Mouse (Mus musculus): Measurements from ENCODE around the gene Rfx8.
"Not testable (repeated sequence)": the region's sequence is repeated elsewhere in the genome, so short reads cannot be mapped to it uniquely, and the experiment has no call there.

Rfx8 gene

DNA sequence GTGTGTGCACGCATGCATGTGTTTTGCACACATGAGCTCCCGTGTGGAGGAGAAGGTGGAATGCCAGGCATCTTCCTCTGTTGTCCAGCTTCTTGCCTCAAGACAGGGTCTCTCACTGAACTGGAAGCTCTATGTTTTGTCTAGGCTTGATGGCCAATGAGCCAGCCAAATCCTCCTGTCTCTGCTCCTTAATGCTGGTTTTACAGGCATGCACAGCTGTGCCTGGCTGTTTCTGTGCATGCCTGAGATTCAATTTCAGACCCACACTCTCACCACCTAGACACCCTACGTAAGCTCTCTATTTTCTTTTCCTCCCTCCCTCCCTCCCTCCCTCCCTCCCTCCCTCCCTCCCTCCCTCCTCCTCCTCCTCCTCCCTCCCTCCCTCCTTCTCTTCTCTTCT, 28.8 kb downstream of the Rfx8 start:
- DNase-seq (ENCODE audit: low spot score), result no peak

DNA sequence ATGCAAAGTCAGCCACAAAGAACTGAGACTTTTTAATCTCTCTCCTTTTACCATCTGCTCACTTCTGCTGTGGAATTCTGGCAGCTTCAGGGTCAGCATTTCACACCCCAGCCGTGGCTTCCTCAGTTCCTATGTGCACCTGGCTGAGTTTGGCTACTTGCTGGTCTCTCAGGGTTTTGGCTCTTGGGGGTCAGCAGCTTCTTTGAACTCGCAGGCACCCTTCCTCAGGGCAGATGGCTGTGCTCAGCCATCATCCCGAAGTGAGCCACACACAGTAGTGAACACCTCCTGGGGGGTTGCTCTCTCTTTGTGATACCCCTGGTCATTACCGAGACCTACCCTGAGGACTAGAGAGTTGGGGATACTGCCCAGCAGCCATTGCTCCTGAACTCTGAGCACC, 29.7 kb downstream of the Rfx8 start:
- no peak for DNase-seq (ENCODE audit: low spot score)

DNA sequence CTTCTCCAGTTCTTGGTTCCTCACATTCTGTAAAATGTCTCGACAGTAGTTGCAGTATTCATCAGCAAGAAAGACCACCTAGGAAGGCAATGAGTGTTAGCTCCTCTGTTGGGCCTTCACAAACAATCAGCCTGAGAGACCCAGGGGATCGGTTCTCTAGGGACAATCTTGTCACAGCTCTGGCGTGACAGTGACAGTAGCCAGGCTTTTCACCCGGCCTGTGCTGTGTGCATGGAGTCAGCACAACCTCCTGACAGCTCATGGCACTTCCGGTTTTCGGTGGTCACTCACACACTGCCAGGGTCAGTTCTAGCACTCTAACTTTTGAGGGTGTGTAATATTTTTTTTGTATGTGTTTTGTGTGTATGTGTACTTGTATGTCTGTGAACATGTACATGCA, 32.2 kb downstream of the Rfx8 start:
- DNase-seq (ENCODE audit: low spot score), result no peak

DNA sequence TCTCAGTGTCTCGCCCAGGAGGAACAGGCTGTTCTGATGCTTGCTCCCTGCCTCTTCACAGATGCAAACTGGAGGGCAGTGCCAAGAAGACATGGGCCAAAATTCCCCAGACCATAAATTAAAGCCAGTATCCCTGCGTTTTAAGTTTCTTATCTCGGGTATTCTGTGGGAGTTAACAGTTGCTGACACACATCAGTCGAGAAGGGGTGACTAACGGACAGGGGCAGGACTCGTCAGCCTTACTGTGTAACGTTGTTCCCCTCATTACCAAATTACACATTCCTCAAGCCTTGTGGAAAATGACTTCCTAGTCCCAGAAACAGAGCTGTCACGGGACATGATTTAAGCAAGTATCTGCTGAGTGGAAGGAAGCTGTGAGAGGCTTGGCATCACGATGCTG, 33.5 kb downstream of the Rfx8 start:
- no peak for DNase-seq (ENCODE audit: low spot score)

DNA sequence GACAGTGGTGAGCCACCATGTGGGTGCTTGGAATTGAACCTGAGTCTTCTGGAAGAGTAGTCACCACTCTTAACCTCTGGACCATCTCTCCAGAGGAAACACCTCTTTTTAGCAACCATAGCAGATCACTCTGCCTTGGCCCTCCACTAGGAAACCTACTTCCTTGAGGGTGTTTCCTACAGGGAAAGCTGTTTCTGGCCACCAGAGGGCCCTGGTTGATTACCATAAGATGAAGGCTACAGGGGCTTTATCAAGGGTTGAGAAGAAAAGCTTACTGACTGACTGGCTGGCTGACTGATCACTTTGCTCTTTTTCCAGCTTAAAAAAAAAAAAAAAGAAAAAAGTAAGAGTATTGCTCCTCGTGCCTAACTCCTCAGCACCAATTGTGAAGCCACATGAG, 35.0 kb downstream of the Rfx8 start:
- peak; percentile 77 for DNase-seq (ENCODE audit: low spot score)

DNA sequence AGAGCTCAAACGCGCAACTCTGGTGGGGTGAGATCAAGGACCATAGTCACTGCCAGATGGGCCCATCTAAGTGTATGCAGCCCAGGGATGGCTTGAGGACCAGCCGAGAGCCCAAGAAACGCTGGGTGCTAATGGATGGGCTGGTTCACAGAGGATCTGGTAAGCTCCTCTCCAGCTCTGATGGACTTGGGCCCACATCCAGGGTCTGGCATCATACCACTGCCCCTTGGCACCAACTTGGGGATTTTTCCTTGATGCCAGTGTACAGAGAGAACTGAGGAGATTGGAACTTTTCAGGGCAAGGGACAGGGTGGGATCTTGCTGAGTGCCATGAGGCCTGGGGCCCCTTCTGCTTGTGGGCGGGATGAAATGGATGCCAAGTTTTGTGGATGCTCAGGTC, 39.2 kb downstream of the Rfx8 start:
- DNase-seq (ENCODE audit: low spot score), result no peak

DNA sequence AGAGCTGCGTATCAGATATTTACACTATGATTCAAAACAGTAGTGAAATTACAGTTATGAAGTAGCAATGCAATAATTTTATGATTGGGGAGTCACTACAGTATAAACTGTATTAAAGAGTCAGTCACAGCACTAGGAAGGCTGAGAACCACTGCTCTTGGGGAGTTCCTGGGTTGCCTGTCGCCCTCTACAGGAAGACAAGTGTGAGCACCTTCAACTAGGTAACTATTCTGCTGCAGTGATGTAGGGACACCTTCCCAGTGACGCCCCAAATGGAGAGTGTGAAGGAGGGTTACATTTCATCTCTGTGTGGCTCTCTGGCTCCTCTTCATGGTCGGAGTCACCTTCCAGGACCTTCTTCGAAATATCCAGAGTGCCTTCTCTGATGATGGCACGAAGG, 40.3 kb downstream of the Rfx8 start:
- DNase-seq (ENCODE audit: low spot score), result no peak

DNA sequence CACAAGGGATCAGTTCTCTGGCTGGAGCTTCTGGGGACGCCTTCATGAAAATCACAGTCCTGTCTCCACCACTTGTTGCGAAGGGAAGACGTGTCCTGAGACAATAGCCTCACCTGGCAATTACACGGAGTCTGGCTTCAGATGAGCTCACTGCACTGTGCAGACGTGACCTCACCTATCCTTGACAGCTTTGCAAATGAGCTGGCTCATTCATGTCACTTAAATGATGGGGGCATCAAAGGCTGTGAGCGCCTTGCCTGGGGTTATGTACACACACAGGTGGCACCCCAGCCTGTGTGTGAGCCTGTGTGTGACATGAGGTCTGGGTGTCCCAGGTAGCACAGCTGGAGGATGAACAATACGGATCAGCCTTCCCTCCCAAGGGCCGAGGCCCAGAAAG, 41.9 kb downstream of the Rfx8 start:
- DNase-seq (ENCODE audit: low spot score), result no peak

DNA sequence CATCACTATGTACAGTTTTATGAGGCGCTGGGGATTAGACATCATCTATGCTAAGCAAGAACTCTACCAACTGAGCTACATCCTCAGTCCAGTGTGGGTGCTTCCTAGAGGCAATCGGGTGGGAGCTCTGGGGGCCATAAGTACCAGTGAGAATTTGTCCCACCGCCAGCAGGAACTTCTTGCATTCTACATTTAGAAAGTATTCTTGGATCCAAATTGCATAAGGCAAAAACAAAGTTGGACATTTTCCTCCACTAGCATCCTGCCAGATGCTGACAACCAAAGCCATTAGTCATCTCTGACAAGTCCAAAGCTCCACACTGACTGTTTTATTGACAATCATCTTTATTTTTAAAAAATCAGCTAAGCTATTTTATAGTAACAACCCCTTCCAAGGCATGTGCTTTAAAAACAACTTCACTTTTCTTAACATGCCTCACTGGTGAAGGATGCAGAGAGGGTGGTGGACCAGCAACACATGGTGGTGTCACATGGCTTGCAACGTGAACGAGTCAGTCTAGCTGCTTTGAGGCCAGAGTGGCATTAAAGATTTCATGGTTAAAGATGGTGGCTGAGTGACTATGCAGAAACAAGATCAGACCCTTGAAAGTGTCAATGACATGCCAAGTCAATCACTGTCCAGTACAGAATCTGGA, 44.4 kb downstream of the Rfx8 start:
- DNase-seq (ENCODE audit: low spot score), result no peak

DNA sequence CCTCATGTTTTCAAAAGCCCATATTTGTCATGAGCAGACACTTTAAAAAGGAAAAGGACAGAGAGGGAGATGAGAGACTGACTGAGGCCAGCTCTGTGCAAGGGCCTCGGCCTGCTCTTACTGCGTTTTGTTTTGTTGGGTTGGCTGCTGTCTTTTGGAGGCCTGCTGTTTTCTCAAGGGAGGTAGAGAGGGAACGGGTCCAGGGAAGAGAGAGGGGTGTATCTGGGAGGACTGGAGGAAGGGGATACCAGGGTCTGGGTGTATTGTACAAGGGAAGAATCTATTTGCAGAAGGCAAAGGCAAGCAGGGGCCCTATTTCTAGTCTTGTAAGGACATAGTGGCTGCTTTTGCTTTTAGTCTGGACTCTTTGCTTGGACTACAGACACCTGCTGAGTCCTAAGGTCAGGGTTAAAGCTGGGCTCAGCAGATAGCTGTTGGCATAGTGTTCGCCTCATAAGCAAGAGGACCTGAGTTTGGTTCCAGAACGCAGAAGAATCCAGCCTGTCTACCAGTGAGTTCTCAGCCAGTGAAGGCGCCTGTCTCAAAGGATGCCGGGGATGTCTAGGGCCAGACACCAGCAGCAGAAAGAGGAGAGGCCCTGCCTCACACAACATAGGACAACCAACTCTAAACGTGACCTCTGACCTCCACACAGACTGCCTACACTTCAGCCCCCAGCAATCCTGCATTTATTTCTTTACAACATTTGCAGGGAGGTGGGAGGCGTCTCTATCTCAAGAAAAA, 48.3 kb downstream of the Rfx8 start:
- DNase-seq (ENCODE audit: low spot score), result no peak

DNA sequence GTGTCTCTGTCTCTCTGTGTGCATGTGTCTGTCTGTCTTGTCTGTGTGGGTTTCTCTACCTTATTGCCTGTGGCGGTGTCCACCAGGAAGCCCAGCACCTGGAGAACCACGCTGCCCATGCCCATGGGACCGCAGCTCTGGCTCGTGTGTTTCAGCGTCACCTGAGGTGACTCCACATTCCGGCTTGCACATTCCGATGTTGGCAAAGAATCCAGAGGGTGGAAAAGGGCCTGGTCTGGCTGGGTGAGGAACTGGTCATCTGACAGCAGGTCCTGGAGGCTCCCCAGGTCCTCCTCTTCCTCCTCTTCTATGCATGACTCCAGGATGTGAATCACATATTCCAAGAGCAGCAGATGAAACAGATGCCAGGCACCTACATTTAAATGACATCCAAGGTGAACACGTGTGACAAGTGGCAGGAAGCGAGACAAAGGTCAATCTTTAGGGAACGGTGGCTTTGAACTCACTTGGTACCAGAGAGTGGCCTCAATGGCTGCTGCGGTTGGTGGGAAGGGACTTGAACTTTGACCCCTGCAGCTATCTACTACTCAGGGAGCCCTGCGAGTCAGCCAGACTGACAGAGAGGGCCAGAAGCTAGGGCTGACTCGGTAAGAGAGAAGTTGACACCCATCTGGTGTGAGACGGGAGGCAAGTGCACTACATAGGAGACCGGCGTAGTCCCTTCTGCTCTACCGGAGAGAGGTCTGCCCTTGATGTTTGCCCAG, 50.4 kb downstream of the Rfx8 start:
- no peak for DNase-seq (ENCODE audit: low spot score)

DNA sequence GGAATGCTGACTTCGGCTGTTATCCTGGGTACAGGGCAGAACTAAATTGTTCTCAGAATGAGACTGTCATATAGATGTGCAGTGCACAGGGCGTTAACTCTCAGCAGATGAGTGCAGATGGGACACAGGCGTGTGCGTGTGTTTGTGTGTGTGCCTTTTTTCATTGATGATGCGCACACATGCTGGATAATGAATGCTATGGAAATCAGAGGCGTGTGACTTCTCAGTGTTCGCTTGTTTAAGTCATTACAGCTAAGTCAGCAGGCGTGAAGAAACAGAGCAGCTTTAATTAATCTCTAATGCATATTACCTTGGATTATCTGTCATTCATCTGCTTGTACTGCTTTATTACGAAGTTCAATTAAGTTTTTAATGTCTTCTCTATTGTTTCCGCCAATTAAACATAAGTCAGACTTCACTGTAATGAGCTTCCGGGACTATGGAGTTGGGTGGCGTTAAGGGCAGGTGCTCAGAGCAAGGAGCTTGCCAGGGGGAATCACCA, 54.0 kb downstream of the Rfx8 start:
- DNase-seq (ENCODE audit: low spot score), result no peak

DNA sequence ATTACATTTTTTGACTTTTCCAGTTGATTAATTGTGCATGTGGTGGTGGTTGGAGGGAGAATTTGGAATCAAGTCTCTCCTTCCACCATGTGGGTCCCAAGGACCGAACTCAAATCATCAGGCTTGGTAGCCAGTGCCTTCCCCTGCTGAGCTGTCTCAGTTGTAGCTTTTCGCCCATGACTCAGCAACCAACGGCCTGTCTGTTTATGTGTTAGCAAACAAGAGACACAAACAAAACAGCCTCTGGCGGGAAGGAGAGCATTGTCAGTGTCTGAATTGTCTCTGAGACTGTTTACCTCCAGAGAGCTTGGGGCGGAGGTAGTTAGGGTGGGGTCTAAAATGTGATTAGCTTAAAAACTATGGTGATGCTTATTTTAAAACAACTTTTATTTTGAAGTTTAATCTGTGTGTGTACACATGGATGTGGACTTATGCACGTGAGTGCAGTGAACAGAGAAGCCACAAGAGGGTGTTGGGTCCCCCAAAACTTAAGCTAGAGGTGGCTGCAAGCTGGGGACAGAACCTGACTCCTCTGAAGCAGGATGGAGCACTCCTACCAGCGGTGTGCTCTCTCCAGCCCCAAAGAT, 56.7 kb downstream of the Rfx8 start:
- DNase-seq (ENCODE audit: low spot score), result no peak

DNA sequence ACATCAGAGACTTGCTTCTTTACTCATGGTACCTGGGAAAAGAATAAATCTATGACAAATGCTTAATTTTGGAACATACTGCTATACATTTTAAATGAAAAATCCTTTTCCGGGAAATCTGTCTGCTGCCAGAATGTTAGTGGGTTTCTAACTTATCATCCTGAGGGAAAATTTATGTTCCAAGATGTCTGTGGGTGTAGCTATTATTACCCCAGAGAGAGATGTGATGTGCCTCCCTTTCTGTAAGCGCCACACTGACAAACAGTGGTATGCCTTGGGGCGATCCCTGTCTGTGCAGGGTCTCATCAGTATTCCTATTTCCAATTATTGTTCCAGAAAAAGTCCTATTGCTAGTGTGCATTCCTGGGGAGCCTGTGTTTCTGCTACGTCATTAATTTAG, 57.7 kb downstream of the Rfx8 start:
- DNase-seq (ENCODE audit: low spot score), result no peak

DNA sequence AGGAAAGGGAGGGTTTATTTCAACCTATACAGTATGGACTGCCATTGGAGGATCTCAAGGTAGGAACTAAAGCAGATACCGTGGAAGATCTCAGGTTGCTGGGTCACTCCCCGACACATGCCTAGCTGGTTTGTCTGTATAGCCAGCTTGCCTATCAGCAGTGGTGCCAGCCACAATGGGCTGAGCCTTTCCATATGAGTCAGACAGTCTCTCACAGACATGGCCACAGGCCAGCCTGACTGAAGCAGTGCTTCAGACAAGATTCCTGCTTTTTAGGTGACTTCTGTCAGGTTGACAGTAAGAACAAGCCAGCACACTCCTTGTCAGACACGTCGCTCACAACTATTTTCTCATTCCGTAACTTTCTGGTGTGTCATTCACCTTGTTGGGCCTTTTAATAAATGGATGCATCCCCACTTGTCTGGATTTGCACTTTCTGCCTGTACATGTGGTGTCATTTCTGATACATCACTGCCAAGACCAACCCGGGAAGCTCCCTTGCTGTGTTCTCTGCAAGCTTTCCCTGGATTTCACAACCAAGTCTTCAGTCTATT, 63.7 kb downstream of the Rfx8 start:
- no peak for DNase-seq (ENCODE audit: low spot score)

DNA sequence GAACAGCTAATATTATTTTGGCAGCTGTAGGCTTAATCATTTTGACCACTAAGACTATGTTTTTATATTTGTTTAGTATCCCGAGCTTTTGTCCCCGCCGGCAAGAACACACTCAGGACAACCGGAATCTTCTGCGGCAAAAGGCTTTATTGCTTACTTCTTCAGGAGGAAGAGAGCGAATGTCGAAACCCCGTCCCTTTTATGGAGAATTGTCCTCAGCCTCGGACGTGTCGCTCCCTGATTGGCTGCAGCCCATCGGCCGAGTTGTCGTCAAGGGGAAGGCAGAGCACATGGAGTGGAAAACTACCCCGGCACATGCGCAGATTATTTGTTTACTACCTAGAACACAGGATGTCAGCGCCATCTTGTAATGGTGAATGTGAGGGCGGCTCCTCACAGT, 65.9 kb downstream of the Rfx8 start:
- DNase-seq (ENCODE audit: low spot score), result not testable (repeated sequence)

DNA sequence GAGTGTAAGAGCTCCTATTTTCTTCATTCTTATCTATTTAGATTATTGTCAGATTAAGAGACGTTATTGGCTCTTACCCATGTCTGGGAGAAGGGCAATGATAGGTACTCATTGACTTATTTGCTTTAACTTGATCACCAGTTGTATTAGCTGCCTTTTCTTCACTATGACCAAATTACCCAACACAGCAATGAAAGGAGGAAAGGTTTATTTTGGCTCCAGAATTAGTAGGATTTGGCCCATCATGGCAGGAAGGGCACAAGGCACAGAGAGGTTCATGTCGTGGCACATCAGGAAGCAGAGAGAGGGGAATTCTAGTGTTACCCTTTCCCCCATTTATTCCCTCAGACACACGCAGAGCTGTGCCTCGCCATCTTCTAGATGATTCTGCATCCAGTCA, 67.8 kb downstream of the Rfx8 start:
- DNase-seq (ENCODE audit: low spot score), result no peak

DNA sequence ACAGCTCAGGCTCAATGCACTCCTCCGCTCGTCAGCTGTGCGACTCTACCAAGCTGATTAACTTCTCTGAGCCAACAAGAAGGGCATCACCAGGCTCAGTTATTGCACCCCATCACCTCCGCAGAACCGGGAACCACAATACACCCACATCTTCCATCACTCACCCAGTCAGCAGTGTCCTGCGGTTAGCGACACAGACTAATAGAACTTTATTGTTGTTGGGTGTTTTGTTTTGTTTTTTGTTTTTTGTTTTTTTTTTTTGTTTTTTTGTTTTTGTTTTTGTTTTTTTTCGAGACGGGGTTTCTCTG, 69.6 kb downstream of the Rfx8 start, which contains the start of gene Creg2:
TSS of gene Creg2 (minus strand) at position 234 of the 308 bp plus-strand sequence.
- DNase-seq (ENCODE audit: low spot score), result no peak

DNA sequence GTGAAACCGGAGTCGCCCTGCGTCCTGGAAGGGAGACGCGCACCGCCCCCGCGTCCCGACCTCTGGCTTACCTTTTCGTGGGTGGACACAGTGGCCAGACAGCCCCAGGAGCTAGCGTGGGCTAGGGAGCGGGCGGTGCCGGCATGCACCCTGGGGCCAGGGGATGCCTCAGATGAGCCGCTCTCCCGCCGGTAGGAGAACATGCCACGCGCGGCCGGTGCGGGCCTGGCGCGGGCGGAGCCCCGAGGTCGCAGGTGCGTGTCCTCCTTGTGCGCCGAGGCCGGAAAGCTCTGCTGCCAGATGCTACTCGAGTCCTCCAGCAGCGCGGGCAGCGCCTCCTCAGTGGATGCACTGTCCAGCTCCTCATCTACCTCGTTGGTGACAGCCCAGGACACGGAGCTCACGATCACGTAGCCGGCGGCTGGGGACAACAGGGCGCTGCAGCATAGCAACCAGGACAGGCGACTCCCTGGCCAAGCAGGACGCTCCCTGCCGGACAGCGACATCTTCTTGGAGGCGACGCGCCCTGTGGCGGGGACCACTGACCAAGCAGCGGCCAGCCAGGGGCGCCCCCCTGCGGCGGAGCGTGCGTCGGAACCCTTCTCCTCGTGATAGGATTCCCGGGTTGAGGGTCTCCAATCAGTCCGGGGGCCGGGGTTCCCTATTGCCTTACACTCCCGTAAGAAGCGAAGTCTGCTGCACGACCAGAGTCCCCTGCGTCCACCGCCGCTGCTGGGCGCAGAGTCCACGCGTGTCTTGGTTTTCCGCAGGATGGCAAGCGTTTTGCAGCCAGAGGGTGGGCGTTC, 70.2 kb downstream of the Rfx8 start:
- DNase-seq (ENCODE audit: low spot score), result no peak

DNA sequence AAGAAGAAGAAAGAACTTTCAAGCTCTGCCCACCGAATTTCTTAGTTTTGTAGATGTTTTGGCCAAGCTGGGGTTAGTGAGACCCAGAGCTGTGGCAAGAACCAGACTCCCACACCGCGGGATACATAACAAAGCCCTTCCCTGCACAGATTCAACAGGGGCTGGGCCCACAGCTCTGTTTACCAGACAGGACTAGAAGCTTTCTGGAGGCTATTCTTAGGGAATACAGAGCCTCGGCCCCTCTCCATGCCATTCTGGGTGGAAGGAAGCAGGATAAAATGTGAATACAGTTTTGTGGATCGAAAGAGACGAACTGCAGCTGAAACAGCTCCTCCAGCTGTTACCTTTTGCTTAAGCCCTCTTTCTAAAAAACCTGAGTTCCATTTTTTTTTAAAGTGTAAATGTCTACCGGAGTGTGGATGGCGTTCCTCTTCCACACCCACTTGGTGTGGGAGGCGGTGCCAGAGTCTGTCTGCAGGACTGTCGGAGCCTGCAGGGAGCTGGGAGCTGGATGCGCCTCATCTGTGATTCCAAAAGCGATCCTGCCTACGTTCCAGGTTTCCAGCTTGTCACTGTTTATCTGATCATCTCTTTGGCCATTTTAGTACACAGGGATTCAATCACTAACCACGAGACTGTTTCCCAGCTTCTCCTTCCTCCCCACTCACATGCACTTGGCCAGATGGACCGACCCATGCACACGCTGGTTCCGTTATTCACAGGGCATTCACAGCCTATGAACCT, 70.9 kb downstream of the Rfx8 start:
- DNase-seq (ENCODE audit: low spot score), result no peak

DNA sequence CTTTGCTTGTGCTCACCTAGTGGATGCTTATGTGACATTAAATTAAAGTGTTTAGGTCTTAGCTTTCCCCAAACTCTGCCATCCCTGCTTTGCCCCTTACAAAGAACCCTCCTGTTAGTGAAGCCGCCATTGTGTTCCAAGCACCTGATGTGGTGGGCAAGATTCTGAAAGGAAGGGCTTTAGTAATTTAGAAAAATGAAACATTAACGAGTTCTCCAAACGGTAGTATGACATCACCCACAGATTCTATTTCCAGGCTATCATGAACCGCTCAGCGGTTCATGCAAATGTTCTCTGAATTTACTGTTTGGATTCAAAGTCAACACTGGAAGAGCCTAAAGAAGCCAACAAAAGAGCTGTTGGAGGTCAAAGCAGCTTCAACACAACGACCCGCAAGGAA, 72.2 kb downstream of the Rfx8 start:
- DNase-seq (ENCODE audit: low spot score), result no peak
